Mouse (Mus musculus) ES-CJ7 (cell line): ENCODE data around the gene Rbms2.
"Not testable (repeated sequence)": the region's sequence is repeated elsewhere in the genome, so short reads cannot be mapped to it uniquely, and the experiment has no call there.

Source experiments
- DNase-seq: peaks from one replicate; pipeline ENCODE4 v3.0.0; 2011; ENCODE audit warnings: low read depth, low spot score

Rbms2 gene

GRCm38 (mm10) chr10:128092506-128093495, 87.3 kb downstream of the Rbms2 start:
- peak; percentile 83 for DNase-seq

- DNase-seq: peak; percentile 47
Measured at GRCm38 (mm10) chr10:128091564-128092505, 88.3 kb downstream of the Rbms2 start, which contains the start of gene Baz2a. Gene Baz2a, plus strand, starts transcription at chr10:128091577.

- DNase-seq: peak; percentile 93
Measured at GRCm38 (mm10) chr10:128090651-128091563, 89.2 kb downstream of the Rbms2 start.

DNA sequence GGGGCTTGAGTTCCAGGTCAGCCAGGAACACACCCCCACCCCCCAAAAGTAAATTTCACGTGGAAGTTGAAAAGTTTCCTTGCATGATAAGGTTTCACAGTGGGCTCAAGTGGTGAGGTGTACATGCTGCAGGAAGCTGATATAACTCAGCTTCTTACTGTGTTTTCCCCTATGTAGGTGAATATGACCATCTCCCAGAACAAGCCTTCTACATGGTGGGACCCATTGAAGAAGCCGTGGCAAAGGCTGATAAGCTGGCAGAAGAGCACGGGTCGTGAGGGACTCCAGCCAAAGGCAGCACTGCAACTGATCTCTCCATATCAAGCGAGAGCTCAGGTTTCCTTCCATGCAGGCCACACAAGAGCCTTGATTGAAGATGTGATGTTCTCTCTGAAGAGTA, 90.3 kb downstream of the Rbms2 start:
- no peak for DNase-seq

GRCm38 (mm10) chr10:128088181-128088580, 91.9 kb downstream of the Rbms2 start:
- no peak for DNase-seq

GRCm38 (mm10) chr10:128087216-128087615, 92.9 kb downstream of the Rbms2 start:
- not testable (repeated sequence) for DNase-seq

DNA sequence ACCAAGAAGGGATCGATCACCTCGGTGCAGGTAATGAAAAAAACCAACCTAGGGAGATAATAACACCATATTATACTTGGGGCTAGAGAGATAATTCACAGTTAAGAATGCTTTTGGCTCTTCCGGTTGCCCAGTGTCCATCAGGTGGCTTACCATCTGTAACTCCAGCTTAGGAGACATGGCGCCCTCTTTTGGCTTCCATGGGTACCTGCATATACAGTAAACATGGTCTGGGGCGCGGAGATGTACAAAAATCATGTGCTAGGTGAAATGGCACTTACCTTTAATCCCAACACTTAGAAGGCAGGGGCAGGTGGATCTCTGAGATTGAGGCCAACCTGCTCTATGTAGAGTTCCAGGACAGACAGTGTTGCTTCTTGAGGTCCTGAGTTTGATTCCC, 93.7 kb downstream of the Rbms2 start:
- DNase-seq: peak; percentile 78

DNA sequence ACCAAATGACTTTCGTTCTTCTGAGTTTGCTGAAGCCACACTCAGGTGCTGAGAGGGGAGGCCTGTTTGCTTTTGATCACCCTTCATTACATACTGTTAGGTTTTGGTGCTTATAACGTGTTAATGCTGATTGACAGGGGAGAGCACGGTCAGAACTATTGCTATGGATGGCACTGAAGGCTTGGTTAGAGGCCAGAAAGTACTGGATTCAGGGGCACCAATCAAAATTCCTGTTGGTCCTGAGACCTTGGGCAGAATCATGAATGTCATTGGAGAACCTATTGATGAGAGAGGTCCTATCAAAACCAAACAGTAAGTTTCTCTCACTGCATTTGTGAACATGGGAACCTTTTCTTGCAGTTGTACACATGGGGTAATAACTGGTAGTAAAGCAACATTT, 95.9 kb downstream of the Rbms2 start:
- no peak for DNase-seq

GRCm38 (mm10) chr10:128083688-128084087, 96.4 kb downstream of the Rbms2 start:
- DNase-seq: no peak

GRCm38 (mm10) chr10:128082880-128083421, 97.1 kb downstream of the Rbms2 start, which contains the start of gene Atp5b:
Gene Atp5b, plus strand, starts transcription at chr10:128083273.
- DNase-seq: peak; percentile 99

GRCm38 (mm10) chr10:128082477-128082808, 97.7 kb downstream of the Rbms2 start:
- DNase-seq: no peak

DNA sequence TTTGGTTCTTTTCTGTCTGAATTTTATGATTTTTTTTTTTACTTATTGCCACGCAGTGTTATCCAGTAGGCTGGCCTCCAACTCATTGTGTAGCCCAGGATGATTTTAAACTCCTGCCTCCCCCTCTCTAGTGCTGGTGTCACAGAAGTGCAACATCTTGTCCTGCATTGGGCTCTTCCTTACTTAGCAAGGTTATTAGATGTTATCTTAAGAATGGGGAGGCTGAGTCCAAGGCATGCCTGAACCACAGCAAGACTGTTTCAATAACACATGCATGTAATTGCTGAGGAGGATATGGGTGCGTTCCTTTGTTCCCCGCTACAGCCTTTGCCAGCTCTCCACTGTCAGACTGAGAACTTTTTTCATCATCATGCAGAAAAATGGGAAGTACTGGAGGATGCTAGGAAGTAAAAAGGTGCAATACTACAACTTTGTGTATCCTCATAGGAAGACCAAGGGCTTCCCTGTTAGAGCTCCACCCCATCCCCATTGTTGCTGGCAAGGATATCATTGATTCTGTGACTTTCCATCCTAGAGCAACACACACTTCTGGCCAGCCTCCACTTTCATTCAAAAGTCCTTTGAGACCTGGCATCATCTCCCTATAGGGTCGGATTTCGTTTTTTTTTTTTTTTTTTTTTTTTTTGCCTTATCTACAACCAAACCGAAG, 98.2 kb downstream of the Rbms2 start:
- no peak for DNase-seq
